Mouse (Mus musculus): ENCODE results near the gene Sprr2d.

Sprr2d gene

DNA sequence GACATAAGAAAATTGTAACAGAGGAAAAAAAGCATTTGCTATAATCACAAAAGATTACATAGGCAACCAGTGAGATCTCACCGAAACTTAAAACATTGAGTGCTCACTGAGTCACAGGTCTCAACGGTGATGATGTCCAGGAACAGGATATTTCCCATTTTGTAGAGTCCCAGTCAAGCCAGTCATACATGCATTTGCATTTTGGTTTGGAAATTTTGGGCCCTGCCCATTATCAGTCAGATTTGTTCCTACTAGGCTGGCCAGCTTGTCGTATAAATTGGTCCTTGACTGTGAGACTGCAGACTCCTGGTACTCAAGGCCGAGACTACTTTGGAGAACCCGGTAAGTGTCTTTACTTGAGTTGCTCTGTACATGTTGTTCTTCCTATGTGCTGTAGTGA lies at the start of gene Sprr2d:
Sprr2d (plus strand) TSS at position 301 of the 400 bp plus-strand sequence.
- no peak for DNase-seq

- DNase-seq, result no peak
Observed at GRCm38 (mm10) chr3:92307406-92307805, 31.5 kb upstream of the Sprr2d start.

- DNase-seq, result no peak
Observed at GRCm38 (mm10) chr3:92316320-92316719, 22.6 kb upstream of the Sprr2d start, which contains the start of gene Sprr2b. Sprr2b (plus strand) TSS chr3:92316620.

DNA sequence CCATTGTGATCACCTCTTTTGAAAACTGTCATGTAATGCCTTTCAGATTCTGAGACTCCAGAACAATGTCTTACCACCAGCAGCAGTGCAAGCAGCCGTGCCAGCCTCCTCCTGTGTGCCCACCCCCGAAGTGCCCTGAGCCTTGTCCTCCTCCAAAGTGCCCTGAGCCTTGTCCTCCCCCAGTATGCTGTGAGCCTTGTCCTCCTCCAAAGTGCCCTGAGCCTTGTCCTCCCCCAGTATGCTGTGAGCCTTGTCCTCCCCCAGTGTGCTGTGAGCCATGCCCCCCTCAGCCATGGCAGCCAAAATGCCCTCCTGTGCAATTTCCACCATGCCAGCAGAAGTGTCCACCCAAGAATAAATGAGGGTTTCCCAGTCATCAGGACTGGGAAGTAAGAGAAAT lies 21.6 kb upstream of the Sprr2d start:
- DNase-seq, result no peak

DNA sequence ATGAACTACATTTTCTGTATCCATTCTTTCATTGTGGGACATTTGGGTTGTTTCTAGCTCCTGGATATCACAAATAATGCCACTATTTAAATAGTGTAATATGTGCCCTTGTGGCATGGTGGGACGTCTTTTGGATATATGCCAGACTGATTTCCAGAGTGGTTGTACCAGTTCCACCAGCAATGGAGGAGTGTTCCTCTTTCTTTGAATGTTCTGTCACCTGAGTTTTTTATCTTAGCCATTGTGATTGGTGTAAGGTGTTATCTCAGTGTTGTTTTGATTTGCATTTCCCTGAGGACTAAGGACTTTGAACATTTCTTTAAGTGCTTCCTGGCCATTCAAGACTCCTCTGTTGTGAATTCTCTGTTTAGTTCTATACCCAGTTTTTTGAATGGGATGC lies 2.7 kb upstream of the Sprr2d start:
- DNase-seq, result no peak

DNA sequence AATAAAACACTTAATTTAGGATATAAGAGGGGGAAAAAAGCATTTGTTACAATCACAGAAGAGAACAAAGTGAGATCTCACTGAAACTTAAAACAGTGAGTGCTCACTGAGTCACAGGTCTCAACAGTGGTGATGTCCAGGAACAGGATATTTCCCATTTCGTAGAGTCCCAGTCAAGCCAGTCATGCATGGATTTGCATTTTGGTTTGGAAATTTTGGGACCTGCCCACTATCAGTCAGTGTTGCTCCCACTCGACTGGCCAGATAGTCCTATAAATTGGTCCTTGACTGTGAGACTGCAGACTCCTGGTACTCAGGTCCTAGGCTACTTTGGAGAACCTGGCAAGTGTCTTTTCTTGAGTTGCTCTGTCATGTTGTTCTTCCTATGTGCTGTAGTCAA lies 12.9 kb downstream of the Sprr2d start, which contains the start of gene Sprr2e:
Sprr2e (plus strand) TSS at position 301 of the 400 bp plus-strand sequence.
- no peak for DNase-seq

DNA sequence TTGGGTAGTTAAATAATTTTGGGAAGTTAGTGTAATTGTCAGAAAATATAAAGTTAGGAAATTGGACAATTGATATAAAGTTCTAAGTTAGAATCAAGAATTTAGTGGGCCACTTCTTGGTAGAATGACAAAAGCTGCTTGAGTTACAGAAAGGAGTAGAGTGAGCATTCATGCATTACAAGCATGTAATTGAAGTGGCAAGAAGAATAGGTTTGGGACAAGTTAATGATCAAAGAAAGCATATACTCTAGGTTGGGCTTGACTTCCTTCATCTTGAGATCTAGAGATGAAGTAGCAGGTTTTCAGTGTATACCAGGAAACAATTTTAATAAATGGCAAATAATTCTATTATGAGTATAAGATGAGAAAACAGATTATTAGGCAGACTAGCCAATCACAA lies 22.7 kb downstream of the Sprr2d start:
- no peak for DNase-seq

- no peak for DNase-seq
Observed at GRCm38 (mm10) chr3:92364887-92365286, 25.9 kb downstream of the Sprr2d start, which contains the start of gene Sprr2f. Sprr2f (plus strand) TSS chr3:92365187.

- DNase-seq, result no peak
Observed at GRCm38 (mm10) chr3:92373613-92374012, 34.7 kb downstream of the Sprr2d start.

DNA sequence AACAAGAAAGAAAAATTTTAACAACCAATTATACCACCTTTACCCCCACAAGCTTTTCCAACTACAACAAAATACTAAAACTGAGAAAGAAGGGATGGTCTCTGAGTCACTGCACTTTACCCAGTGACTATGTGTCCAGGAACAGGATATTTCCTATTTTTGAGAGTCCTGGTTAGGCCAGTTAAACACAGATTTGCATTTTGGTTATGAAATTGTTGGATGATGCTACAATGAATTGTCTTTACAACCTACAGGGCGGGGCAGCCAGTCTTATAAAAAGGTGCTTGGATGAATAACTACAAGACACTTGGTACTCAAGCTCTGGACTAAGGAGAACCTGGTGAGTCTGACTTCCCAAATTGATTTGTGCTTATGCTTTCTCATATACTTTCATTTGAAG lies 46.4 kb downstream of the Sprr2d start, which contains the start of gene Sprr2h:
Sprr2h (plus strand) TSS at position 301 of the 400 bp plus-strand sequence.
- no peak for DNase-seq
